Mouse (Mus musculus) gastrocnemius, adult 18-20 months (tissue): ENCODE data around the gene Acod1. TPM values are rescaled to one million over a fixed set of nuclear protein-coding genes. Genes with fewer than 3 reads are reported as not detected.

Experiments
- DNase-seq: peaks from one replicate; pipeline ENCODE4 v3.0.0; 2021; ENCODE audit warnings: low spot score
- total RNA-seq, 2 experiments: library from RNA; stranded (reverse); gene quantifications; 2 replicates each; pipeline ENCODE4 v1.2.3; 2021

The Acod1 gene
- total RNA-seq, 2 experiments from 2014 or later, result not detected

DNA sequence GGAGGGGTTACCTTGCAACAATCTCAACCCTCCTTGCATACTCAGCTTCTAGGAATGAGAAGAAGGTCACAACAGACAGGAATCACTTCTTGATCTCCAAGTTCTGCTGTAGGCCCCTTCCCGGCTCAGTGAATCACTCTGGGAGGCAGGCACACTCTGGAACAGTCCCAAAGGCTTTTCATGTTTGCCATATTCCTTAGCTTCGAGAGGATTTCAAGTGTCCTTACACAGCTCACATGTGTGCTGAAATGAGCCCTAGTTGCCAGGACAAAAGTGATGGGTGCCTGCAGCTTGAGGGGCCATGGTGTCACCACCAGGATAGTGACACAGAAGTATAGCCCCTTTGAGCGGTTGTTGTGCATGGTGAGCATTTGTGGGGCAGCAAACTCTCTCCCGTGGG, 26.0 kb downstream of the Acod1 start:
- no peak for DNase-seq

GRCm38 (mm10) chr14:103073825-103074224, 27.0 kb downstream of the Acod1 start:
- no peak for DNase-seq

DNA sequence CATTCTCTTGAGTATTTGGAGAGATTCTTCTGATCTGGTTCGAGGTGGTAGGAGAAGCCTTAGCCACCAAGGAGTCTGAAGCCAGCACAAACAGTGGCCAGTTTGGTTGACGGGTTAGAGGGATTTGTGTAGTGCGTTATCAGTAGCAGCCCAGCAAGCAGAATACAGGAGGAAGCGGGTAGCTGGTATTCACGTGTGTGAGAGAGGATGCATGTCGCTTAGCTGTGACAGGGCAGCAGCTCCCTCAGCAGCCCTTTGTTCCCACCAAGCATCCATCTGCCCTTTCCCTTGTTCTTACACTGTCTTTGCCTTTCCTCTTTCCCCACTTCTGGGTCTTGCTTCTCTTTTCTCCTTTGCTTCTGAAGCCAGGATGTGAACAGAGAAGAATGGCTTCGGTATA, 28.4 kb downstream of the Acod1 start:
- no peak for DNase-seq

GRCm38 (mm10) chr14:103077272-103078005, 30.7 kb downstream of the Acod1 start:
- no peak for DNase-seq

- DNase-seq, result no peak
These were observed 31.5 kb downstream of the Acod1 start for GRCm38 (mm10) chr14:103078006-103078912.

DNA sequence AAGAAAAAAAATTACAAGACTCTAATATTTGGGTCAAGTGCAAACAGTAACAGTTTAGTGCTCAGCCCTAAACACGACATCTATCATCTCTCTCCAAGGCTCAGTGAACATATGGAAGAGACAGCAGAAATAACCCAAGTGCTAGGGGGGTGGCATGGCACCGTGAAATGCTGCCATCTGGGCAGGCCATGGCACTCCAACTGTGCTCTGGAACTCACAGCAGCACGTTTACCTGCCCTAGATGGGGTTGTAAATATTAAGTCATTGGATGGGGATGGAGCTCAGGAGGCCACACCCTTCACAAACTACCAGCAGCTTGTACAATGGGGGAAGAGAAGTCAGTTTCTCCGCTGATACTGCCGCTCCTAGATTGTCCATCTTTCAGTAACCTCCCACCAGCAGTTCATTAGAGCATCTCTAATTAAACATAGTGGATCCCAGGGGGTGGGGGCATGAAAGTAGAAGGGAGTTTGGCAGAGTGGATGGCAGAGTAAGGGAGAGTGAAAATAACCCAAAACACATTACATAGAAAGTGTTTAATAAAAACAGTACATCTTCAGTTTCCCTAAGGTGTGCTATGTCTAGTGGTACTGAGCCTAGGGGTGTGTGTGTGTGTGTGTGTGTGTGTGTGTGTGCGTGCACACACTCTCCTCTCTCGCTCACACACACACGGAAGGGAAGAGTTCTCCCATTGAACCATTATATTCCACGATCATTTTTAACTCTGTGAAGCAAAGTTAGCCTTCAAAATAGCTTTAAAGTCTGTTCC, 32.6 kb downstream of the Acod1 start:
- no peak for DNase-seq

DNA sequence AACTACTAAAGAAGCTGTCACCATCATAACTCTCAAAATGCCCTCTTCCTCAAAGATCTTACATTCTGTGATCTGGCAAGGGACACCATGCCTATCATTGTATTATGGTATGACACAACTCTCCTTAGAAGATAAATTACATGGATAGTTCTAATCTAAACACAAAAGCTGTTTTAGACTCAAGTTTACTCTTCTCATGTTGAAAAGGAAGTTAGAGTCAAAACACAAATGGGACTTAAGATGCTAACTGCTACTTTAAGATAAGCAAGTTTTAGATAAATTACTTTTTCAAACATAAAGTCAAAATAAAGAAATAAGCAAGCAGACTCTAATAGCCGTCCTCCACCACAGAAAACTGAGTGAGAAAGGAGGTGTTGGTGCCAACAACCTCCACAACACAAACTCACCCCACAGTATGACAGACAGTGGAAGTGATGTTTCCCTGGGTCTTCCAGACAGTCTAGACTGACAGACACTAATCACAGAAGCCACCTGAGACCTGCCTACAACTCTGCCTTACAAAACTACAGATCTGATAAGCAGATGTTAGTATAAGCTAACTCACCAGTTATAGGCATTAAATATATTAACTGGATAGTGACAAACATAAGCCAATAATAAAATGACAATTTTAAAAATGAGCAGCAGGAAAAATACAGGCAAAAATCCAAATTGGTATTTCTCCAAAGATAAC, 39.2 kb downstream of the Acod1 start:
- no peak for DNase-seq

DNA sequence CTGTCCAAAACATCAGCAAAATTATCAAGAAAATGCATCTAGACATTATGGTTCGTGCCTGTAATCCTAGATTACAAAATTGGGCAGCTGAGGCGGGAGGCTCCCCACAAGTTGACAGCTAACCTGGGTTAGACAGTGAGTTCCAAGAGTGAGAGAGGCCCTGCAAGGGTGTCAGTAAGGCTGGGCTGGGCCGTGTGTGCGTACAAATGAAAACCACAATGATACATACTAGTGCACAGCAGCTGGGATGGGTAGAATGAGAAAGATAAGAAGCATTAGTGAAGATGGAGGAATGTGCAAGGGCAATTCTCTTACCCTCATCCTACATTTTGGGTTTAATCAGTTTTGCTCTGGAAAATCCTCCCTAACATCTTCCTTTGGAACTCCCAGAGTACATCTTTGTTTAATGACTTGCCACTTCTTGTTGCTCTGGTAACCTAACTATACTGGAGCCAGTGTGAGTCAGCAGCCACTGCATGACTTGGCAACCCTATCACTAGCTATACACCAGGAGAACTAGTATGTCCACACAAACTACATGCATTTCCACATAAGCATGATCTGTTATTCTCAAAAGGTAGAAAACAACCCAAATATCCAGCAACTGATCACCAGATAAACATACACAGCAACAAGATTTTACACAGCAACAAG, 40.0 kb downstream of the Acod1 start:
- DNase-seq, result no peak

DNA sequence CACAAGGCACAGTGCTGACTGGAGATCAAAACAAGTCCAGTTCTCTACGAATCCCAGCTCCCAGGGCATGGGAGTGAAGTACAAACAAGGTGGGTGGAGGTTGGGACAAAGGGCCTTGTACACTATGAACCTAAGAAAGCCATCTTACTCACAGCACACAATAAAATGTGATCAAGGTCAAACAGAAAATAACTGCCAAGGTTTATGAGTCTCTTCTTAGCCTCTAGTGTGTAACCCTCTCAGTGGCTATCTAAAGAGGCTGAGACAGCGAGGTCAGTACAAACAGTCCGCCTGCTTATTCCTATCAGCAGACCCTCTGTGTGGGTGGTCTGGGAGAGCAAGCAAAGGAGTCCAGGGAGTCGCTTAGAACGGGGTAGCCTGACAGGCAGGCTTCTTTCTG, 41.1 kb downstream of the Acod1 start:
- DNase-seq, result no peak

DNA sequence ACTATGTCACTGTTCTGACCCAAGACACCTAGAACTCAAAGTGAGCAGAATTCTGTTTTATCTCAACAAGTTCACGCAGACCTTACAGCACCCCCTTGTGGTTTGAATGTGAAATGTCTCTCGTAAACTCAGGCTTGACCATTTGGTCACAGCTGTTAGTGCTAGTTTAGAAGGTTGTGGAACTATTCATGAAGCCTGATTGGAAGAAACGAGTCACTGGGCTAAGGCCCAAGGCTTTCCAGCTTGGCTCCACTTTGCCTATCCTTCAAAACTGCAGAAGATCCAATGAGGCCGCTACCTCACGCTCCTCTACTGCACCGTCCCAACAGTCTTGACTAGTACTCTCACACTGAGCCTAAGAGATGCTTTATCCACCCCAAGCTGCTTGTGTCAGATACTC, 41.8 kb downstream of the Acod1 start:
- DNase-seq, result peak; percentile 50

GRCm38 (mm10) chr14:103093236-103093635, 46.5 kb downstream of the Acod1 start:
- DNase-seq, result no peak

DNA sequence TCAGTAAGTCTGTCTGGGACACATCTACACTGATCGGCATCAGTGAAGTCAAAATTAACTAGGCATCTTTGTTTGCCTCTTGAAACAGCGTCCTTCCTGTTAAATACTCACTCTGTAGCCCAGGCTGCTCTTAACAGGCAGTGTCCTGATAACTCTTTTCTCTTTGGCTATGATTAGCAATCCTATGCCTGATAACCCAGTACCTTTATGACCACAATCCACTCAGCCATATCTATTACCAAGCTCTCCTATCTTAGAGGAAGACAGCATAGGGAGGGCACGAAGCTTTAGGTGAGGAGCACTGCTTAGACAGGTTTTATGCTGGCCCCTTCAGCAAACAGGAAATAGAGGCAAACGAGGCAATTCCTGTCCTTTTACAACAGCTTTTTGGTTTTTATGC, 46.9 kb downstream of the Acod1 start:
- DNase-seq, result no peak

GRCm38 (mm10) chr14:103095036-103095435, 48.3 kb downstream of the Acod1 start:
- no peak for DNase-seq

DNA sequence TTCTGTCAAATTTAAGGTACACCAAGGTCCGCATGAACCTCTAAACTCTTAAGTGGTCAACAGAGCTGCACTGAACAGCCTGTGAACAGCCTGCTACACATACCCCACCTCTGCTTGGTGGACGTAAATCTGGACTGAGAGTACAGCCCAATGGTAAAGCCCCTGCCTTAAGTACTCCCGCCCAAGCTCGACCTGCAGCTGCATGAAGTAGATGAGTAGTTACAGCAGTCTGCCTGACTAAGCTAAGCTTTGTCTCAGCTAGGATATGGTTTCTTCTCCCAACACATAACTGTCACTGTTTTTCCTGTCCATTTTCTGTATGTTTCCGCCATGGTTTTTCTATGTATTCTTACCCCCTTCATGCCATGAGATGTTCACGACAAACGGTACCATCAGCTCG, 49.0 kb downstream of the Acod1 start:
- no peak for DNase-seq

- peak; percentile 39 for DNase-seq
These were observed 49.8 kb downstream of the Acod1 start for GRCm38 (mm10) chr14:103096621-103097020.

GRCm38 (mm10) chr14:103098213-103098586, 51.4 kb downstream of the Acod1 start:
- no peak for DNase-seq

DNA sequence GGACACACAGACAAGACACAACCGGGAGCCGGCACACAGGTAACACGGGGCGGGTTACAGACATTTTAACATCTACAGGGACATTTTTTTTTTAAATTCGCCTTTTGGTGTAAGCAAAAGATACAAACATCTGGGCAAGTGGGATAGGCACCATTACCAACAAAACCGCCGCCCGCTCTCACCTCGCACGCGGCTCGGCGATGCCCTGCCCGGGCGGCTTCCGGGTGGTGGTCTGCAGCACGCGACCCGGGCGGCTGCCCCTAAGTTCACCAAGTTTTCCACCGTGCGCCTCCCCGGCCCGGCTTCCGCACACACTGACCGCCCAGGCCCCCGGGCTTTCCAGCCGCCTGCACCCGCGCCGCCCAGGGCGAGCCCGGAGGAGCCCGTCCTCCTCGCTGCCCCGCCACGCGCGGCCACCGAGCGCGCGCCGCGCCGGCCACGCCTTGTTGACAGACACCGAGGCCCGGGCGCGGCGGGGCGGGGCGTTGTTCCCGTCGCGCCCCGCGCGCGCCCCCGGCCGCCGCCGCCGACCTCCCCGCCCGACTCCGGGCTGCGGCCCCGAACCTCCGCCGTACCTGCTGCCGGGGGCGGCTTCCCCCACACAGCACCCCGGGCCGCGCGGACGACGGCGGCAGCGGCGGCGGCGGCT, 51.9 kb downstream of the Acod1 start:
- DNase-seq, result peak; percentile 84

- DNase-seq, result peak; percentile 96
These were observed 52.6 kb downstream of the Acod1 start, which contains the start of gene Fbxl3 for GRCm38 (mm10) chr14:103099238-103099933. Gene Fbxl3, minus strand, starts transcription at chr14:103099566.

- DNase-seq, result no peak
These were observed 53.5 kb downstream of the Acod1 start for GRCm38 (mm10) chr14:103100296-103100695.

DNA sequence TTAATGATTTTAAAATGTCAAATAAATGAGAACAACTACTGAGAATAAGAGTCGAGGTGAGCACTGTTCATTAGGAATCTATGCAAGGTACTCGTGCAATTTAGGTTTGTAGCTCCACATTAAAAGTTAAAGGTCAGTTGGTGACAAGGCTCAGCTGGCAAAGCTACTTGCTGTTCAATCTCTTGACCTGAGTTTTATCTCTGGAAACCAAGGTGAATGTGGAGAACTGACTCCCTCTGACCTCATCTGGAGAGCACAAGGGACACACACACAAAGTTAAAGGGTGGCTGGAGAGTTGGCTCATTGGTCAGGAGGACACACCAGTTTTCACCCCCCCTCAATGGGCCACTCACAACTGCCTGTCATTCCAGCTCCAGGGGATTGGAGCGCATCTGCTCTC, 54.4 kb downstream of the Acod1 start:
- no peak for DNase-seq
